Mouse (Mus musculus): ENCODE measurements around the gene Ifna4. TPM values are rescaled to one million over a fixed set of nuclear protein-coding genes. Genes with fewer than 3 reads are reported as not detected.

The Ifna4 gene
- polyA plus RNA-seq, 1 experiment, result not detected

DNA sequence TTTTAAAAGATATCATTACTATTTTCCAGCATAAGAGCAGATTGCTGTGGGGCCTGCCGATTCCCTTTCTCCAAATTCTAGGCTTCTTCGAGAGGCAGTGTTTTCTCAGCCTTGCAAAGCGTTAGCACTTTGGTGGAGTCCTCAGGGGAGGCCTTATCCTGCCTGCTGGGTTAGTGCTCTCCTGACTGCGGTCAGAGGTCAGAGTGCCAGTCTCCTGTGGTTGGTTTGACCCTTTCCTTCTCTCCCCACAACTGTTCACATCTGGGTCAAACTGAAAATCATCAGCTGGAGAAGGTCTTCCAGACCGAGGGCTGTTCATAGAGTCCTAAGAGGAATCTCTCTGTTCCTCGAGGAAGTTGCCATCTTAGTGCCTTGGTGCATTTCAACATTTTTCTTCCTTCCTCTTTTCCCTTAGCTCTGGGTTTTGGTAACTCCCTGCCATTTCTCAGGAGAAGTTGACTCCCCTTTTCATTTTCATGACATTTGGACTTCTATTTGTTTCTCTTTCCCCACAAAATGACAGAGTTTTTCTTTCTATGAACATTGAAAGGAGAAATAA, 23.4 kb downstream of the Ifna4 start:
- H3K4me3 ChIP-seq (ENCODE audit: insufficient read depth, low read length), result peak overlapping the region; percentile 23
- H3K4me1 ChIP-seq (ENCODE audit: control insufficient read depth, insufficient read depth, low read length), result peaks cover 7% of the 10 kb centered on the region
- no peak overlapping the region for H3K27ac ChIP-seq (ENCODE audit: insufficient read depth, low read depth, low read length)
- TF ChIP-seq CTCF (IDR thresholded peaks at IDR 0.05; ENCODE audit: low read depth, low read length), result no peak
- TF ChIP-seq POLR2A (IDR thresholded peaks at IDR 0.05; ENCODE audit: borderline replicate concordance, low read depth, low read length), result no peak

DNA sequence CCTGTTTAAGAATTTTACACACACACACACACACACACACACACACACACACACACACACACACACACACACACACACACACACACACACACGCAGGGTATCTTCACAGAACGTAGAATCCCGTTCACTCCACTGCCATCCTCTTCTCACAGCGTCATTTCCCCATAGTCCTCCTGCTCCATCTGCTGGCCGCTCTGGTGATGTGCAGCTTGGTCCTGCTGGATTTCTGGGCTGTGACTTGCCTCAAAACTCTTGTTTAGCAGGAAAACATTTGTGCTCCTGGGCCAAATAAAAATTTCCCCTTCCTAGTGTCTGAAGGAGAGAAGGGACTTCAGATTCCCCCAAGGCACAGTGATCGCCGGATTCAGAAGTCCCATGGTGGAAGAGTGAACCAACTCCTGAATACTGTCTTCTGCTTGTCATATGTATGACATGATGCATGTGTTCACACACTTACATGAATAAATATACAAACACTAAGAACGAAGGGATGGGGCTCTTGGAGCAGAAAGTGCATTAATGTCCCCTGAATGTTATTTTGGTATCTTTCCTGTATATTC, 25.8 kb downstream of the Ifna4 start:
- H3K4me3 ChIP-seq (ENCODE audit: insufficient read depth, low read length), result no peak overlapping the region
- TF ChIP-seq POLR2A (IDR thresholded peaks at IDR 0.05; ENCODE audit: borderline replicate concordance, low read depth, low read length) (no peak), CTCF (IDR thresholded peaks at IDR 0.05; ENCODE audit: low read depth, low read length) (peak; percentile 88)
- H3K4me1 ChIP-seq (ENCODE audit: control insufficient read depth, insufficient read depth, low read length), result peaks cover 7% of the 10 kb centered on the region
- no peak overlapping the region for H3K27ac ChIP-seq (ENCODE audit: insufficient read depth, low read depth, low read length)

DNA sequence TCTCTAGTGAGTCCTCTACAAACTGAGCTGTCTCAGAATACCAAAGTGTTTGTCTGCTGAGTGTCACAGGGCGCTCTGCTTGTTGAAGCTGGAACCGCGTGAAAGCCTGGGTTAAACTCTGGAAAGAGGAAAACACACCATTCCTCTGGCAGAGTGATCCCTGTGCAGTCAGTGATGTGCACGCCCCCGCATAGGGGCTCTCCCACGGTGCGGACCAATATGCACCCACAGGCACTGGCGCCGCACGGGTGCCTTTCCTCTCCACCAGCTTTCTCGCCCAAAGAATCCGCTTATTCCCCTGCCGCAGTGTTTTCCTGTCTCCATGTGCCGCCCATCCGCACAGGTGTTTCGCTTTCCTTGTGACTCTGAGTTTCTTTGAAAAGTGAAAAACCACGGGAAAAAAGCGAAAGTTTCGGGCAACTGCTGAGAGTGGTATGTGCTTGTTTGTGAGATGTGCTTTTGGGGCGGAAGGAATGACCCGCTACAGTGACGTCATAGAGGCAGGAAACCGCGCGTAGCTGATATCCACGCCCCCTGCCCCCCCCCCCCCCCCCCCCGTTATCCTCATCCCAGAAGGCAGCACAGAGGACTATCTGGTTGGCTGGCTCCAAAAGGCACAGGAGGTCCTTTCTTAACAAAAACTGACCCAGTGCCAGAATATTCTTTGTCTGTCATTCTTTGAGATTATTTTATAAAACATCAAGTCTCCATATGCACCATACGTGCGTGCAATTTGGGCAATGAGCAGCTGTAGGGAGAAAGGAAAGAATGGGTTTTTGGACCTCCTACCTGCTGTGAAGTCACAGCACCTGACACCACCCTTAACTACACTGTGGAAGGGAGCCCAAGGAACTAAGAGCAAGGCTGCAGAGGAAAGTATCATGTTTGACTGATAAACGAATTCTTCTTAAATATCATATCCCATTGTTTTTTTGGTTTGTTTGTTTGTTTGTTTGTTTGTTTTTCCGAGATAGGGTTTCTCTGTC, 26.6 kb downstream of the Ifna4 start:
- TF ChIP-seq CTCF (IDR thresholded peaks at IDR 0.05; ENCODE audit: low read depth, low read length) (no peak), POLR2A (IDR thresholded peaks at IDR 0.05; ENCODE audit: borderline replicate concordance, low read depth, low read length) (no peak)
- H3K4me3 ChIP-seq (ENCODE audit: insufficient read depth, low read length), result peak overlapping the region; percentile 59
- H3K4me1 ChIP-seq (ENCODE audit: control insufficient read depth, insufficient read depth, low read length), result peaks cover 7% of the 10 kb centered on the region
- no peak overlapping the region for H3K27ac ChIP-seq (ENCODE audit: insufficient read depth, low read depth, low read length)

DNA sequence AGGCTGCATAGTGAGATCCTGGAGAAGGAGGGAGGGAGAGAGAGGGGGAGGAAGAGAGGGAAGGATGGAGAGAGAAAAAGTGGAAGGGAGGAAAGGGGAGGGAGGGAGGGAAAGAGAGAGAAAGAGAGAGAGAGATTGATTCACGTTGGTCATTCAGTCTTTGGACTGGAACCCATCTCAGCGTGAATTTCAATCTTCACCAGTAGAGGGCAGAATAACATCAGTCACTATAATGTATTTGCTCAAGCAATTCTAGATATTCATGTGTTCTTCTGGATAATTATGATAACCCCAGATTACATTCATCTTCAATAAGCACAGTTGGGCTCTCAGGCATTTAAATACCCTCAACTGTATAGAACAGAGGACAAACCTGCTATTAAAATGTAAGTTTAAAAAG, 31.0 kb downstream of the Ifna4 start:
- no peak overlapping the region for H3K4me3 ChIP-seq (ENCODE audit: insufficient read depth, low read length)
- TF ChIP-seq CTCF (IDR thresholded peaks at IDR 0.05; ENCODE audit: low read depth, low read length), result no peak
- no peak for TF ChIP-seq POLR2A (IDR thresholded peaks at IDR 0.05; ENCODE audit: borderline replicate concordance, low read depth, low read length)
- H3K4me1 ChIP-seq (ENCODE audit: control insufficient read depth, insufficient read depth, low read length), result no peaks in the 10 kb centered on the region
- H3K27ac ChIP-seq (ENCODE audit: insufficient read depth, low read depth, low read length), result no peak overlapping the region

DNA sequence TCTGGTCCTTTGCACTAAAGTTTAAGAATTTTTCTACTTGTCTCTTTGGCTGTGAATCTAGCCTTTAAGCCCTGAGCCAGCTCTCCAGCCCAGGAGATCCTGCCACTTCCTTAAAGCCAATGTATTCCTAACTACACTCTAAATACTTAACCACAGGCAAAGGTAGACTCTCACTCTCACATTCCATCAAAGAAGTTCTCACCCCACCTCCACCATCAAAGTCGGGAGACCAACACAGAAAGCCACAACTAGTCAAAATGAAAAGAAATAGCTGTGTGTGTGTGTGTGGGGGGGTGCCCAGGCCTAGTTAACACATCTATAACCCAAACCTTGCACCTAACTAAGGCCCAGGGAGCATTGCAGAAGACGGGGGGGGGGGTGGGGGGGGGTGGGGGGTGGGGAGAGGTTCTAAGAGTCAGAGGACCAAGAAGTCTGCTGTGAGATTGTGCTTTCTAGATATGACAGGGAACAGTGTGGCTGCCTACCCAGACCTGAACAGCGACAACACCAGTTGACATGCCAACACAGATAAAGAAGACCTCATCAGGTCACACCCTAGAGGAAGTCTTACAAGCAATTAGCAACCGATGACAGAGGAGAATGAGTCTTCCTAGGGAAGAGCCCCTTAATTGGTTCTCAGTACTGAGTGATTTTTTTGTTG, 33.9 kb downstream of the Ifna4 start:
- Histone ChIP-seq H3K27ac (ENCODE audit: insufficient read depth, low read depth, low read length) (no peak overlapping the region), H3K4me3 (ENCODE audit: insufficient read depth, low read length) (no peak overlapping the region), H3K4me1 (ENCODE audit: control insufficient read depth, insufficient read depth, low read length) (no peaks in the 10 kb centered on the region; the same call in 1 of the 2 replicates)
- TF ChIP-seq POLR2A (IDR thresholded peaks at IDR 0.05; ENCODE audit: borderline replicate concordance, low read depth, low read length) (no peak), CTCF (IDR thresholded peaks at IDR 0.05; ENCODE audit: low read depth, low read length) (no peak)

DNA sequence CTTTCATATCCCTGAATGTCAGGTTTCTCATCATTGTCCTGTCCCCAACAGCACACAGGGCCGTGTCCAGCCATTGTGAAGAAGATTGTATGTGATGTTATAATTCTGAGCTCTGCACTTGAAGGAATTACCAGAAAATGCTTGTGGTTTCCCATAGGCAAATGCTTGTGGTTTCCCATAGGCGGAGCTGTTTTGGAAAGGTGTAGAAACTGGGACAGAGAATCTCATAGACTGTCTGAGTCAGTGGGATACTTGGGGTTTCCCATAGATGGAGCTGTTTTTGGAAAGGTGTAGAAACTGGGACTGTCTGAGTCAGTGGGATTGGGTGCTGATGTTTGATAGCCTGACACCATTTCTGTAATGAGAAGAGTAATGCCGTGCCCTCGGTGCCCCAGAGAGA, 34.9 kb downstream of the Ifna4 start:
- no peak overlapping the region for H3K27ac ChIP-seq (ENCODE audit: insufficient read depth, low read depth, low read length)
- TF ChIP-seq CTCF (IDR thresholded peaks at IDR 0.05; ENCODE audit: low read depth, low read length) (no peak), POLR2A (IDR thresholded peaks at IDR 0.05; ENCODE audit: borderline replicate concordance, low read depth, low read length) (no peak)
- no peaks in the 10 kb centered on the region; the same call in 1 of the 2 replicates for H3K4me1 ChIP-seq (ENCODE audit: control insufficient read depth, insufficient read depth, low read length)
- H3K4me3 ChIP-seq (ENCODE audit: insufficient read depth, low read length), result no peak overlapping the region

DNA sequence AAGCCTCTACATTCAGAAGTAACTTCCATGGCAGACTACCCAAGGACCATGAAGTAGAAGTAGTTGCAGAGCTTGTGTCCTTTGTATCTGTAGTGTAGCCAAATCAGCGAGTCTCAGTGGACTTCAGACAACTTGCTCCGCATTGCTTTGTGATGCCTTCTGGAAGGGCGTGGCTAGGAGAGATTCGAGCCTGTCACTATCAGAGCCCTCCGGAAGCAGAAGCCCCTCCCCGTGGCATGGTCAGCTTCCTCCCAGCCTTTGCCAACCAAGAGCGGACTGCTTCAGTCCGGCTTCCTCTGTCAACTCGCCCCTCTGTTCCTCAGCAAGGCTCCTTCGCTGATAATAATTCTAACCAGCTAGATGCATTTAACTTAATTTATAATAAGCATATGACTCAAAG, 36.6 kb downstream of the Ifna4 start:
- TF ChIP-seq POLR2A (IDR thresholded peaks at IDR 0.05; ENCODE audit: borderline replicate concordance, low read depth, low read length) (no peak), CTCF (IDR thresholded peaks at IDR 0.05; ENCODE audit: low read depth, low read length) (no peak)
- Histone ChIP-seq H3K4me1 (ENCODE audit: control insufficient read depth, insufficient read depth, low read length) (no peaks in the 10 kb centered on the region; the same call in 1 of the 2 replicates), H3K27ac (ENCODE audit: insufficient read depth, low read depth, low read length) (no peak overlapping the region), H3K4me3 (ENCODE audit: insufficient read depth, low read length) (no peak overlapping the region)

DNA sequence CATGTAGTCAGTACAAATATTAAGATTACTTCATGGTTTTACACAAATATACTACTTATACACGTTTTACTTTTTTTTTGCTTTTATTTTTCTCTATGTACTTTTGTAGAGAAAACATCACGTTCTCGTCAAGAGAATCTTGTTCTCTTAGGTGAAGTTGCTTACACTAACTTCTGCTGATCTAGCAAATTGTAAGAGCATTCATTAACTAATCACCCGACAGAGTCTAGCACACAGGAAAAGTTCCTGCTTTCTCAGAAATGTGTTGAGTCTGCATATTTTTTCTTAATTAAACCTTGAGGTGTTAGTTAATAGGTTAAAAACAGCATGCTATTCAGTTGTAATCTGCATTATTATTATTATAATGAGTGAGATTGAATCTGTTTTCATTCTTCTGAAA, 37.1 kb downstream of the Ifna4 start:
- no peak overlapping the region for H3K4me3 ChIP-seq (ENCODE audit: insufficient read depth, low read length)
- no peaks in the 10 kb centered on the region; the same call in 1 of the 2 replicates for H3K4me1 ChIP-seq (ENCODE audit: control insufficient read depth, insufficient read depth, low read length)
- TF ChIP-seq CTCF (IDR thresholded peaks at IDR 0.05; ENCODE audit: low read depth, low read length) (no peak), POLR2A (IDR thresholded peaks at IDR 0.05; ENCODE audit: borderline replicate concordance, low read depth, low read length) (no peak)
- no peak overlapping the region for H3K27ac ChIP-seq (ENCODE audit: insufficient read depth, low read depth, low read length)

DNA sequence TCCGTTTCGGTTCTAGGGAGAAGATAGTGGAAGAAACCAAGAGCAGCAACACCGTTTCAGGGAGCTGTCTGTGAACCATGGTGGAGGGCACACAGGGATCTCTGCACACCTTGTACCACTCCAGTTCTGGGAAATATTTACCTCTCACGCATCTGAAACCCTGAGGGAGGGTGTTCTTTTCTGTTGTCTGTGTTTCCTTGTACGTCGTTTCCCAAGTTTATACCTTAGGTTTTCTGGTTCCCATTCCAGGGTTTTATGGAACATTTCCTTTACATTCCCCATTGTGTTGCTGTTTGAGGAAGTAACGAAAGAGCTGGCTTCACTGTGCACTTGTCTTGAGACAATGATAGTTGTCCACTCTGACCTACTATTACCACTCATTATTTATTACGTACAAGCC, 38.4 kb downstream of the Ifna4 start, which contains the start of gene Ifne:
Ifne (minus strand) TSS at position 101 of the 400 bp plus-strand sequence.
- TF ChIP-seq POLR2A (IDR thresholded peaks at IDR 0.05; ENCODE audit: borderline replicate concordance, low read depth, low read length) (no peak), CTCF (IDR thresholded peaks at IDR 0.05; ENCODE audit: low read depth, low read length) (no peak)
- no peak within 1 kb of the TSS for H3K27ac ChIP-seq (ENCODE audit: insufficient read depth, low read depth, low read length)
- H3K4me3 ChIP-seq (ENCODE audit: insufficient read depth, low read length), result no peak within 1 kb of the TSS
- H3K4me1 ChIP-seq (ENCODE audit: control insufficient read depth, insufficient read depth, low read length), result no peaks in the 10 kb centered on the region; the same call in 1 of the 2 replicates
